Mouse (Mus musculus): ENCODE results near the gene Upf3b. TPM values are rescaled to one million over a fixed set of nuclear protein-coding genes. Genes with fewer than 3 reads are reported as not detected.
A peak's percentile ranks its signal among the peaks of the same experiment; 100 is the strongest.
"Not testable (repeated sequence)": the region's sequence is repeated elsewhere in the genome, so short reads cannot be mapped to it uniquely, and the experiment has no call there.

Upf3b gene
- 10 to 100 TPM in 1 of 2 experiments, 1 to 10 TPM in 1; 8.8 to 12.5 TPM for total RNA-seq (2021)
- long read RNA-seq, experiment 1, partial matches to known transcripts = 1 of 5 reads
- long read RNA-seq, experiment 1, other reads (novel, unspliced or antisense) = 2 of 5 reads
- long read RNA-seq, experiment 2, transcript Upf3b-201 (10 exons, 2,344 nt) = major isoform, 5 of 7 reads
- long read RNA-seq, experiment 2, partial matches to known transcripts = 0 of 7 reads
- long read RNA-seq, experiment 2, other reads (novel, unspliced or antisense) = 2 of 7 reads

DNA sequence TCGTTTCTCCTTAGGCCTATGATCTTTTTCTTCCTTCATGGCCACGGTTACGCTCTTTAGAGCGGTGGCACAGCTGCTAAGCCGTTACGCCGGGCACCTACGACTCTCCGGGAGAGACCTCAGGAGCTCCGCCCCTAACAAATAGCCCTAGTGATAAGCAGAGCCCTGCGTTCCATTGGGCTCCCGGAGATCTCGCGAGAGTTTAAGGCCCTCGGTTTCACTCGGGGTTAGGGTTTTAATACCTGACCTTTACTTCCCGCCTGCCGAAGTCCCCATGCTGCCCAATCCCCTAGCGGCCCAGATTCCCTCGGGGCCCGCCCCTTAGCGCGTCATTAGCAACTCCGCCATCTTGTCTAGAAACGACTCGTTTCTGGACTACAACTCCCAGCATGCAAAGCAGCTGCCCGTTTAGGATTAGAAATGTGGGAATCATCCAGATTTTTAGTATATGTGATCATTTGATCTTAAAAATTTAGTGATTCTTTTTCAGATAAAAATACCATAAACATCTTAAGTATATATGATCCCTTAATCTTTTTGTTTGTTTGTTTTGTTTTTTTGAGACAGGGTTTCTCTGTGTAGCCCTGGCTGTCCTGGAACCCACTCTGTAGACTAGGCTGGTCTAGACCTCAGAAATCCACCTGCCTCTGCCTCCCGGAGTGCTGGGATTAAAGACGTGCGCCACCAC lies at the start of gene Upf3b:
Gene Upf3b, minus strand, starts transcription at position 130 of the 688 bp plus-strand sequence.
- peak; percentile 82 for DNase-seq

DNA sequence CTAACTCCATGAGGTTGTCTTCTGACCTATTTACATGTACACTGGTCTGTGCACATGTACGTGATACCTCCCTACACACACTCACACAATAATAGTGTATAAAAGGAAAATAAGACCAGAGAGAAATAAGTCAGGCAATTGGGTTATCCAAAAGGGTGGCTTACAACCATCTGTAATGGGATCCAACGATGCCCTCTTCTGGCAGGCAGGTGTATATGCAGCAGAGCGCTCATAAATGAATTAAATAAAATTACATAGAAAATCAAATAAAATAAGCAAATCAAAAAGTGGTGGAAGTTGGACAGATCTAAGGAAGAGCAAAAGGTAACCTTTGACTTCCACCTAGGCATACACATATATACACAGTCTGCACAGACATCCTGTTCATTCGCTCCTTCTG lies 47.7 kb upstream of the Upf3b start:
- no peak for DNase-seq

DNA sequence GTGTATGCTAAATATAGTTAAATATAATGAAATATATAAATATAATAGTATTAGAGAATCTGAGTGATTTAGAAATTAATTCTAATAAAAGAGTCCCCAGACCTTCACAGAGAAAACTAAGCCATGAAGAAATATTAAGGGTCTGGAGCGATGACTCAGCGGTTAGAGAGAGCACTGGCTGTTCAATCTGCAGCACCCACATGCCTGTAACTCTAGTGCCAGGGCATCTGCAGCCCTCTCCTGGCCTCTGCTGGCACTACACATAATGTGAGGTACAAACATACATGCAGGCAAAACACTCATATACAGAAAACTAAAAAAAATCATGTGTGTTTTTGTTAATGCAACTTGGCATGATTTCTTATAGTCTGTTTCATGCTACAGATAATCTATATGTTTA lies 34.8 kb upstream of the Upf3b start:
- DNase-seq = no peak

DNA sequence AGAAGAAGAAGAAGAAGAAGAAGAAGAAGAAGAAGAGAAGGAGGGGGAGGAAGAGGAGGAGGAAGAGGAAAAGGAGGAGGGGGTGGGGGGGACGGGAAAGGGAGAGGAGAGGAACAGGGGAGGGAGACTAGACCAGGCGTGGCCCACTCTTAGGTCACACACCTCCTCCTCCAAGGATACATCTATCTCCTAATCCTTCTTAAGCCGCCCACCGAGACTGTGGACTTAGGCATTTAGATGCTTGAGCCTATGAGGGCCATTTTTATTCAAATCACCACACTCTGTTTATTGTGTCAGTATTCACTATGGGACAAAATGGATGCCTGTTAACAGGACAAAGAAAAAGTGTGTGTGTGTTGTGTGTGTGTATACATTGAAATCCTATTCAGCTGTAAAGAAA lies 34.4 kb upstream of the Upf3b start:
- DNase-seq = not testable (repeated sequence)

DNA sequence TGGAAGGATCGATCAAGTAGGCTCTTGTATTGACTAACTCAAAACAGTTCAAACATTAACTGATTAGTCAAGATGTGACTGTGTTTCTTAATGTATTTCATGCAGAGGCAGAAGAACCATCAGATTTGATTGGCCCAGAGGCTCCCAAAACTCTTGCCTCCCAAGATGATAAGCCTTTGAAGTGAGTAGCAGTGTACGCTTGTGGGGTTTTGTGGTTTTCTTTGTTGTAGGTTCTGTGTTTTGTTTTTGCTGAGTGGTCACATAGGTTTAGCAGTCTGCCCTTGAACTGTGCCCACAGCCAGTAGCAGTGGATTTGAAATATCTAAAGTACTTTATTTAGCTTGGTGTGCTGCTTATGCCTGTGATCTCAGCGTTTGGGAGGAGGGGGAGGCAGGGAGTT lies 31.6 kb upstream of the Upf3b start:
- no peak for DNase-seq

DNA sequence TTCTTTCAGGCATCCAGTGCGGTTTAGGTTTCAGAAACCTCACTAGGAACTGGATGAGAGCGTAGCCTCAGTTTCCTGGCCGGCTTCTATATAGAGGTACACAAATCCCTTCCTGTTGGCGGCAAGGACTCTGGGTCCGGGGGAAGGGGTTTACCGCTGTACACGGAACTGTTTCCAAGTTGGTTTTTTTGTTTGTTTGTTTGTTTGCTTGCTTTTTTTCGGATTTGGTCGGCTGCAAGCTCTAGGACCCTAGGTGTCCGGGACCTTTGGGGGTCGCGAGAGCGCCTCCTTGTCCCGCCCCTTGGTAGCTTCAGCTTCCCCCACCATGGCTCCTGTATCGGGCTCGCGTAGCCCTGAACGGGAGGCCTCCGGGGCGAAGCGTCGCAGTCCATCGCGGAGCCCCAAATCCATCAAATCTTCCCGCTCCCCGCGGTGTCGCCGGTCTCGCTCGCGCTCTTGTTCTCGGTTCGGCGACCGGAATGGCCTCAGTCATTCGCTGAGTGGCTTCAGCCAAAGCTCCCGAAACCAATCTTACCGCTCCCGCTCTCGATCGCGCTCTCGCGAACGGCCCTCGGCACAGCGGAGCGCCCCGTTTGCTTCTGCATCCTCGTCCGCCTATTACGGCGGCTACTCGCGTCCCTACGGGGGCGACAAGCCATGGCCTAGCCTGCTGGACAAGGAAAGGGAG lies 16.7 kb upstream of the Upf3b start, which contains the start of gene Nkap:
Gene Nkap, plus strand, starts transcription at position 125 of the 688 bp plus-strand sequence.
- DNase-seq = peak; percentile 46

DNA sequence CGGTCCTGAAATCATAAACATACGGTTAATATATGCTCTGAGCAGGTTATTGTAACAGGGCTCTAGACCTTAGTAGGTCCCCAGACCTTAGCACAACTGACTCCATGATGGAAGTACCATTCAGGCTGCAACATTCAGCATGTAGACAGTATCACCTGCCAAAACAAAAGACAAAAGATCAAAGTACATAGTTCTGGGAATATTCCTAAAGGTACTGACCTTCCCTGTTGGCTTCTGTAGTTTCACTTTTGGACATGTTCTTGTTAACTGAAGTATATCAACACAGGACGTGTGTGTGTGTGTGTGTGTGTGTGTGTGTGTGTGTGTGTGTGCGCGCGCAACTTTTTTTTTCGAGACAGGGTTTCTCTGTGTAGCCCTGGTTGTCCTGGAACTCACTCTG lies 15.4 kb upstream of the Upf3b start:
- DNase-seq = no peak

DNA sequence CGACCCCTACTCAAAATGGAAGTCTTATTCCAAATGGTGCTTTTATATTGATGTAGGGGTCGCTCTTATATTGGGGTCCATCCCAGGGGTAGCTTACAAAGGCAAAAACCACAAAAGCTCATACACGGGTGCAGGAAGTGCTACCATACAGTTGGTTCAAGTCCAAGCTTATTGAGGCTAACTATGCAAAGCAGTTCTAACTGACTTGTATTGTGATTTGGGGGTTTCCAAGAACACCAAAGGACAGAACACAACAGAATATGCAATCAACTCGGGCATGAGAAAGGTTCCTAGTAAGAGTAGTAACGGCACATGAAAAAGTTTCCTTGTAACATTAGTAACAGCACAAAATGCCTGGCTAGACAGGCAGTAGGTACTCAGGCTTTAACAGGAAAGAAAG lies 10.1 kb upstream of the Upf3b start:
- no peak for DNase-seq

DNA sequence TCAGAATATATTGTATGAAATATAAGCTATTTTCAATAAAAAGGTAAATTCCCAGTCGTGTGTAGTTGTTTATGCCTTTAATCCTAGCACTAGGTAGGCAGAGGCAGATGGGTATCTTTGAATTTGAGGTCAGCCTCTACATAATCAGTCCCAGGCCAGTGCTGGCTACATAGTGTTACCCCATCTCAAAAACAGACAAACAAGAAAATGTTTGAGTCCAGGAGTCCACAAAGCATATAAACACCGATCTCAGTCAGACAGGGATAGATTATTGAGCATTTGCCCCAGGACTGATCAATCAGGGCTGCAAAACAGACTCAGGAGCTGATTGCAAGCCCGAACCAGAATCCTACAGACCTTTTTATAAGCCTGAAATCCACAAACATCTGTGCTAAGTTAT lies 9.5 kb upstream of the Upf3b start:
- DNase-seq = no peak

DNA sequence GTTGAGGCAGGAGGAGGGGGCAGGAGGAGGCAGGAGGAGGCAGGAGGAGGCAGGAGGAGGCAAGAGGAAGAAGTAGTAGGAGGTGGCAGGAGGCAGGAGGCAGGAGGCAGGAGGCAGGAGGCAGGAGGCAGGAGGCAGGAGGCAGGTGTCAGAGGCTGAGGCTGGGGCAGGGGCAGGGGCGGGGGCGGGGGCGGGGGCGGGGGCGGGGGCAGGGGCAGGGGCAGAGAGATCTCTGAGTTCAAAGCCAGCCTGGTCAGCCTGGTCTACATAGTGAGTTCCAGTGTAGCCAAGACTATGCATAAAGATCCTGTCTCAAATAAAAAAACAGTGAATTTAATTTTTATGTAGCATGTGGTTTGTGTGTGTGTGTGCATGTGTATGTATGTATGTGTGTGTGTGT lies 7.0 kb upstream of the Upf3b start:
- DNase-seq = no peak

DNA sequence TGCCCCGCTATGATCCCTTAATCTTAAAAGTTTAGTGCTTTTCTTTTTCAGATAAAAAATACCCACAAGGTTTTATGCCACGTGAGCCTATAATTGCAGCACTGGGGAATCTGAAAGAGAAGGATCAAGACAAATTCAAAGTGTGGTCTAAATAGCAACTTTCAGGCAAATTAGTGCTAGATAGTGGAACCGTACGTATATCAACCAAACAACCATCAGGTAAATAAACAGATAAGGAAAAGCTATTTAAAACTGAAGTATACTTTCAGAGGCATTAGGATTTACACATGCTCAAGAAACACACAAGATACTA lies 715 bp upstream of the Upf3b start:
- no peak for DNase-seq

DNA sequence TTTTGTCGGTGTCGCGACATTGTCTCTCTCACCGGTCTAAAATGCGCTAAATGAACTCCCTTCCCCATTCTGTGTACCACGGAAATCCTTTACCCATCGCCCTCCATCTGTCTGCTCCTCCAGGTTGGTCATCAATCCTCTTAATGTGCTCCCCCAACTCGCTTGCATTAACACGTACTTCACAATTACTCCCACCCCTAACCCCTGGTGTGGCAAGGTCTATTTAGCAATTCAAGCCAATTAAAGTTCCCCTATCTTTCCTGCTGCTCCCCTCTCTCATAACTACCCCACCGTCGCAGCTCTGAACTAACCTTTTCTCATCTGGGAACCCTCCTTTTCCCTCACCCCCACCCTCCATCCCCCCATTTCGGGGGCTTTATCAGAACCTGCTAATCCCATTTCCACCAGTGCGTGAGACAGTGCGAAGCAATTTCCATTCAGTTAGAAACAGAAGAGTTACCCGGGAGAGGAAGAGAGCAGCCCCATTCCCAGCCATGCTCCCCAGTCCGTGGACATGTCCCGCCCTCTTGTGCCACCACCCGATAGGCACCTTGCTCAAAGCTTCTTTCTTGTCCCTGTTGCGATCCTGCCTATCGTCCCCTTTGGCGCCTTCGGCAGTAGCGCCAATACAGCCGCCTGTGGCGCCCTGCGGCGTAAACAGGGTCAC lies 463 bp downstream of the Upf3b start:
- DNase-seq = no peak

DNA sequence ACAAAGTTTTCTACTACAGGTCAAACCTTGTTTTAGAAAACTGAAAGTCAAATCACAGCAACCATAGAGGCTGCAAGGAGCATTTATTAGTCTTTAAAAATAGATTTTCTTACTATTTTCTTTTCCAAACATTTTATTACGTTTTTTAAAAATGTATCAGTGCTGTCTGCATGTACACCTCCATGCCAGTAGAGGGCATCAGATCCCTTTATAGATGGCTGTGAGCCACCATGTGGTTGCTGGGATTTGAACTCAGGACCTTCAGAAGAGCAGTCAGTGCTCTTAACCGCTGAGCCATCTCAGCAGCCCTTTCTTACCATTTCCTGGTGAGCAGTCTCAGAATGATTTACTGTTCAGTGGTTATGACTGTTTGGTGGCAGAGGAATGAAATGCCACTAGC lies 6.3 kb downstream of the Upf3b start:
- no peak for DNase-seq

DNA sequence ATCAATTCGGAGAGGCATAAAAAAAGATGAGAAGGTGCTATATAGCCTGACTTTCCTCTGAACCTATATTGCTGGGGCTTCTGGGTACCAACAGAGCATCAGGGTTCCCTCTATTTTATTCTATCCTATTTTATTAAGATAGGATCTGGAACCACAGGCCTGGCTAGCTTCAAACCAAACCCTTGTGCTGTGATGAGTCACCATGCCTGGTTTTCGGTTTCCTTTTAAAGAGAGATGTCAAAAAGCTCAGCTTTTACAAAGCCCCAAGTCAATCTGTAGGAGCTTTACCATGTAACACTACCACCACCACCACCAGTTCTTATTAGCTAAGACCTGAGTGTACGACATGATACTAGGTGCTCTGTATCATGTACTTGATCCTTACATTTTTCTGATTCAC lies 11.4 kb downstream of the Upf3b start:
- DNase-seq = no peak

DNA sequence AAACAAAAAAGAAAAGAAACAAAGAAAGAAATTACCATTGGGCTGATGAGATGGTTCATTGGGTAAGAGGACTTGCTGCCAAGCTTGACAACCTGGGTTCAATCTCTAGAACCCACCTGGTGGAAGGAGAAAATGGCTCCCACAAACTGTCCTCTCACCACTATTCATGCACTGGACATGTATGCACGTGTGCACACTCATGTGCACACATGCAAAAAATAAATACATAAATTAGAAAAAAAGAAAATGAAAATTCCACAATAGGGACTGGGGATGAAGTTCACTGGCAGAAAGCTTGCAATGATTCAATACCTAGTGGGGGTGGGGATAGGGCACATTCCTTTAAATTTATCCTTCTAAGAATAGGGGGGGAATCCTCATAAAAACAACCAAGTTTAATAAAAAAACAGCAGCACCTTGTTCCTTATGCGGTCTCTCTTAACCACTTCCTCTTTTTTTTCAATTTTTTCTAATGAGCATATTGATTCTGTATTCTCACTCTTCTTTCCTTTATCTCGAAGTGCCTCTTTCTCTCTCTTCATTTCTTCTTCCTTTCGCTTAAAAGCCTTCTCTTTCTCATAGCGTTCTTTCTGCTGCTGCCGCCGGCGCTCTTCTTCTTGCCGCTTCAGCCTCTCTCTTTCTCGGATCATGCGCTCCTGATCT lies 14.9 kb downstream of the Upf3b start:
- no peak for DNase-seq

DNA sequence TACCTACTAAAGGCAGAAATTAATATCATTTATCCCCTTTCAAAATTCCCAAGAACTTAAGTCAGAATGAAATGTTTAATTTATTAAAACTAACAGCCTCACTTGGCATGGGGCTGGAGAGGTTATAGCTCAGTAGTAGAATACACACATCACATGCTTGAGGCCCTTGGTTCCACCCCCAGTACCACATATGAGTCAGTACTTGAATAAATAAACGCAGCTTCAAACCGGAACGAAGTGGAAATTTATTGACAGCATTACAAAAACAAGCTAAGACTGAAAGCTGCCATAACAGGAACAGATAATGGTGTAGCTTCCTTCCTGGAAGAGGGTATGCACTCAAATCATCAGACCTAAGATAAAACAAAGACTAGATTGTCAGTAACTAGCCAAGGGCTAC lies 18.7 kb downstream of the Upf3b start:
- DNase-seq = no peak

DNA sequence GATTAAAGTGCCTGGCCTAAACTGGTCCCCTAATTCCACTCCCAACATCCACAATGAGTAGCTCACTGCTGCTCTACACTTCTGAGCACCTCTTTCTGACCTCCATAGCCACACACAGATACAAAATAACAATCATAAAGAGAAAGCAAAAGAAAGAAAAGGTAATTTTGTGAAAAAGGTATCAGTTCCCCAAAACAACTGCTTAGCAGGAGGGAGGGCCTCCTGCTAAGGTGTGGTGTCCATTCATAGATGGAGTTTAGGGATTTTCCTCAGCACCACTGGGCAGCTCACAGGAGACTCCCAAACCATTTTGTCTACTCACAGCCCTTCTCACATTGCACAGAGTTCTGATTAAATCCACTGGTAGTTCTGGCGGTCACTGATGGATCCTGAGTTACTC lies 21.3 kb downstream of the Upf3b start:
- DNase-seq = no peak

DNA sequence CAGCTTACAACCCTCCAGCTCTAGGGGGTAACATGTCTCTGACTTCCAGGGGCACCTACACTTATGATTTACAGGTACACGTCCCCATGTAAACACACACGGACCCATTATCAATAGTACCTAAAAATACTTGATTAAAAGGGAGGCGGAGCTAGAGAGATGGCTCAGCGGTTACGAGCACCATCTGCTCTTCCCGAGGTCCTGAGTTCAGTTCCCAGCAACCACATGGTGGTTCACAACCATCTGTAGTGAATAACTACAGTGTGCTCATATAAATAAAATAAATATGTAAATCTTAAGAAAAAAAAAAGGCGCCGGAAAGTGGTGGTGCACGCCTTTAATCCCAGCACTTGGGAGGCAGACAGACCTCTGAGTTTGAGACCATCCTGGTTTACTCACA lies 24.5 kb downstream of the Upf3b start:
- no peak for DNase-seq

DNA sequence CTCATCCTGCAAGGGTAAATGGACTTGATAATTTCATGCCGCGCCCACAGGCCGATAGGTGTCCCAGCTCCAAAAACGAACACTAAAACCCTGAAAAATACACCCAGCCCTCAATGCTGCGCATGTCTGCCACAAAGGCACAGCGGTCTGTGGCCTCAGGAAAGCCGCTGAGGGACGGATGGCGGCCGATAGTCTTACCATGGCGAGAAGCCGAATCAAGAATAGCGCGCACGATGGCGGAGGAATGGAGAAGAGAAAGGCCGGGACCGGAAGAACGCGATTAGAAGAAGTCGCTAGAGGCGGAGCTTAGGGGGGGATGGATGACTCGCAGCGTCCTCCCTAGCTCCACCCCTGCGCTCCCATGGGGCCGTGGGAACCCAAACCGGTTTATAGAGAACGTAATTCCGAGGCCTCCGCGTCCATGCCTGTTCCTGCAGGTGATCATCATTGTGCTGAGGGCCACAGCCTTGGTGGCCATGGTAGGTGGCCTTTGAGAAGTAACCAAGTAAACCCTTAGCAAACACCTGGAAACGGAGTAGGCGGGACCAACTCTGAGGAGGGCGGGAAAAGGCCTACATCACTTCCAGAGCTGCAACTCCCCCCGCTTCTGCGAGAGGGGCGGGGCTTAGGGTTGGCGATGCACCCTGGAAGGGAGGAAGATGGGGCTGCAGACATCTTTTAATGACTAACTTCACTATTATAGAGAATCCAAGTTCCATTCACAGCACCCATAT lies 25.0 kb downstream of the Upf3b start, which contains the start of gene Rpl39:
Gene Rpl39, minus strand, starts transcription at position 476 of the 734 bp plus-strand sequence.
- DNase-seq = peak; percentile 80

DNA sequence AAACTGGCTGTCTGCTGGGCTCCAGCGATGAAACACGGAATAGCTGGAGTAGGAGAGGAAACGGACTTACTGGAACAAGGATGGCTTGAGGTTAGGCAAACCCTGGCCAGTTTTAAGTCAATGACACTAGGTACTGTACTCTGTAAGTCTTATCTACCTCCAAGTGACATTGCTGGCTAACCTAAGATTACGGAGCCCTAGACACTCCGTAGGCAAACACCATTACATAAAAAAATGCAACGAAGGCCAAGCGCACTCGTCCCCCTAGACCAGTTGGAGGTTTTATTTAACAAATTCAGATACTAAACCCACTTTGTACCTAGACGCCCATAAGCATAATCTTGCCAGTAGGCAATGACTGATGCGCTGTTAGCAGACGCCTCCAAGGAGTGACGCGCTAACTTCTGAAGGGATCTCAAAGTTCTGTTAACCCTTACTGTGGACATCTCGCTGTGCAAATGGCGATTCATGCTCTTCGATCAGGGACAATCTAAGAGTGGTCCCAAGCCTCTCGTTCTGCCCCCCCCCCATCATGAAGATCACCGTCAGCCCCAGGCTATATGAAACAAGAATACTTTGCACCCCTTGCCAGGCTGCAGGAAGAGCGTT lies 25.7 kb downstream of the Upf3b start:
- peak; percentile 9 for DNase-seq

DNA sequence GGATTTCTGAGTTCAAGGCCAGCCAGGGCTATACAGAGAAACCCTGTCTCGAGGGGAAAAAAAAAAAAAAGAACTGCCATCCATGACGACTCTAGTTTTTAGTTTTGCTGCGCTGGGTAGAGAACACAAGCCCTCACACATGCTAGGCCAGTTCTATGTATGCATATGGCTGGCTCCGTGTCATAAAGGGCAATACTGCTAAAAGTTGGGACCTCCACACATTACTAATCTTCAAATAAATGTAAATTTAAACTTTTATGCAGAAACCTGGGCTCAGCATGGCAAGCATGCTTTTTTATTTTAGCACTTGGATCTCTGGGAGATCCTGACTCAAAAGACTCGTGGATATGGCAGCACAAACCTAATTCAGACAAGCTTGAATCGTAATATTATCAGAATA lies 28.9 kb downstream of the Upf3b start:
- DNase-seq = no peak

Measured in gastrocnemius, postnatal 10 days (tissue).